Mouse (Mus musculus): ENCODE measurements around the gene Nlgn3. TPM values are rescaled to one million over a fixed set of nuclear protein-coding genes. Genes with fewer than 3 reads are reported as not detected.

Nlgn3 gene
- 7.8 and 15.6 TPM in 2 replicates for polyA plus RNA-seq (2016; fragmentation: Nextera tagmentation; extraction: Ambion mirVana)

- Histone ChIP-seq H3K27ac (replicated peaks) (peak within 1 kb of the TSS; percentile 82), H3K9me3 (replicated peaks) (no peaks in the 10 kb centered on the region), H3K4me3 (peak within 1 kb of the TSS; percentile 54), H3K36me3 (peaks cover 39% of the 10 kb centered on the region), H3K4me1 (peaks cover 55% of the 10 kb centered on the region), H3K27me3 (ENCODE audit: low read depth, poor library complexity, severe bottlenecking) (peaks cover 98% of the 10 kb centered on the region)
- WGBS, result 18% methylated on average over 22 of the region's 24 CpGs
- DNase-seq (ENCODE audit: low spot score), result peak; percentile 39
Observed at GRCm38 (mm10) chrX:101299055-101299454, at the start of gene Nlgn3. TSS of gene Nlgn3 (plus strand) at chrX:101299168.

GRCm38 (mm10) chrX:101253952-101254729, 44.8 kb upstream of the Nlgn3 start, which contains the start of gene Foxo4:
TSS of gene Foxo4 (plus strand) at chrX:101254528.
- WGBS, result 24% methylated on average over 46 of the region's 47 CpGs
- Histone ChIP-seq H3K4me1 (peaks cover 11% of the 10 kb centered on the region), H3K27ac (replicated peaks) (peak within 1 kb of the TSS; percentile 82)

GRCm38 (mm10) chrX:101254740-101255139, 44.2 kb upstream of the Nlgn3 start:
- Histone ChIP-seq H3K4me1 (peaks cover 11% of the 10 kb centered on the region), H3K9me3 (replicated peaks) (no peaks in the 10 kb centered on the region), H3K27ac (replicated peaks) (peak overlapping the region; percentile 82), H3K36me3 (peaks cover 9% of the 10 kb centered on the region), H3K4me3 (peak overlapping the region; percentile 64), H3K27me3 (ENCODE audit: low read depth, poor library complexity, severe bottlenecking) (peaks cover 36% of the 10 kb centered on the region)
- WGBS, result 19% methylated on average over 26 of the region's 26 CpGs
- peak; percentile 32 for DNase-seq (ENCODE audit: low spot score)

More at GRCm38 (mm10) chrX:101253952-101254729, 44.8 kb upstream of the Nlgn3 start, which contains the start of gene Foxo4:
- H3K9me3 ChIP-seq (replicated peaks), result no peaks in the 10 kb centered on the region
- H3K36me3 ChIP-seq, result peaks cover 9% of the 10 kb centered on the region
- H3K4me3 ChIP-seq, result peak within 1 kb of the TSS; percentile 64
- peaks cover 32% of the 10 kb centered on the region for H3K27me3 ChIP-seq (ENCODE audit: low read depth, poor library complexity, severe bottlenecking)
- DNase-seq (ENCODE audit: low spot score), result peak; percentile 82

GRCm38 (mm10) chrX:101256603-101257002, 42.4 kb upstream of the Nlgn3 start:
- H3K27me3 ChIP-seq (ENCODE audit: low read depth, poor library complexity, severe bottlenecking), result peaks cover 45% of the 10 kb centered on the region
- peaks cover 9% of the 10 kb centered on the region for H3K36me3 ChIP-seq
- no peaks in the 10 kb centered on the region for H3K9me3 ChIP-seq (replicated peaks)
- DNase-seq (ENCODE audit: low spot score), result no peak
- peaks cover 25% of the 10 kb centered on the region for H3K4me1 ChIP-seq
- no peak overlapping the region for H3K4me3 ChIP-seq
- H3K27ac ChIP-seq (replicated peaks), result no peak overlapping the region
- 77% methylated on average over 13 of the region's 13 CpGs for WGBS

GRCm38 (mm10) chrX:101260441-101261325, 38.3 kb upstream of the Nlgn3 start:
- Histone ChIP-seq H3K27ac (replicated peaks) (peak overlapping the region; percentile 77), H3K4me1 (peaks cover 16% of the 10 kb centered on the region), H3K27me3 (ENCODE audit: low read depth, poor library complexity, severe bottlenecking) (peaks cover 59% of the 10 kb centered on the region), H3K36me3 (peaks cover 9% of the 10 kb centered on the region), H3K4me3 (0 out of 2 replicates have a peak overlapping the region, but pooled peaks have one; percentile 11), H3K9me3 (replicated peaks) (no peaks in the 10 kb centered on the region)
- DNase-seq (ENCODE audit: low spot score), result peak; percentile 43
- 29% methylated on average over 13 of the region's 13 CpGs for WGBS

- no peak within 1 kb of the TSS for H3K27ac ChIP-seq (replicated peaks)
- WGBS, result 94% methylated on average over 1 of the region's 1 CpGs
- no peaks in the 10 kb centered on the region for H3K36me3 ChIP-seq
- no peak within 1 kb of the TSS for H3K4me3 ChIP-seq
- DNase-seq (ENCODE audit: low spot score), result no peak
- peaks cover 72% of the 10 kb centered on the region for H3K27me3 ChIP-seq (ENCODE audit: low read depth, poor library complexity, severe bottlenecking)
- H3K9me3 ChIP-seq (replicated peaks), result no peaks in the 10 kb centered on the region
- H3K4me1 ChIP-seq, result peaks cover 14% of the 10 kb centered on the region
Observed at GRCm38 (mm10) chrX:101263892-101264291, 35.1 kb upstream of the Nlgn3 start, which contains the start of gene Gm614. TSS of gene Gm614 (minus strand) at chrX:101263992.

GRCm38 (mm10) chrX:101266631-101267030, 32.3 kb upstream of the Nlgn3 start:
- Histone ChIP-seq H3K27ac (replicated peaks) (no peak overlapping the region), H3K9me3 (replicated peaks) (no peaks in the 10 kb centered on the region), H3K27me3 (ENCODE audit: low read depth, poor library complexity, severe bottlenecking) (peaks cover 72% of the 10 kb centered on the region), H3K36me3 (no peaks in the 10 kb centered on the region), H3K4me1 (no peaks in the 10 kb centered on the region), H3K4me3 (no peak overlapping the region)
- WGBS, result 91% methylated on average over 6 of the region's 6 CpGs
- no peak for DNase-seq (ENCODE audit: low spot score)

GRCm38 (mm10) chrX:101268025-101268754, 30.8 kb upstream of the Nlgn3 start, which contains the start of gene Il2rg:
TSS of gene Il2rg (minus strand) at chrX:101268255.
- Histone ChIP-seq H3K27me3 (ENCODE audit: low read depth, poor library complexity, severe bottlenecking) (peaks cover 80% of the 10 kb centered on the region), H3K4me1 (0 out of 2 replicates have a peak, but pooled peaks cover under 1% of the 10 kb centered on the region), H3K36me3 (no peaks in the 10 kb centered on the region), H3K4me3 (no peak within 1 kb of the TSS), H3K27ac (replicated peaks) (no peak within 1 kb of the TSS), H3K9me3 (replicated peaks) (no peaks in the 10 kb centered on the region)
- 87% methylated on average over 5 of the region's 5 CpGs for WGBS
- DNase-seq (ENCODE audit: low spot score), result no peak

GRCm38 (mm10) chrX:101268755-101269124, 30.2 kb upstream of the Nlgn3 start, which contains the start of gene Gm20489:
TSS of gene Gm20489 (minus strand) at chrX:101269023.
- no peak within 1 kb of the TSS for H3K4me3 ChIP-seq
- DNase-seq (ENCODE audit: low spot score), result no peak
- H3K27ac ChIP-seq (replicated peaks), result no peak within 1 kb of the TSS
- no peaks in the 10 kb centered on the region for H3K36me3 ChIP-seq
- 69% methylated on average over 3 of the region's 3 CpGs for WGBS
- H3K9me3 ChIP-seq (replicated peaks), result no peaks in the 10 kb centered on the region
- peaks cover 4% of the 10 kb centered on the region; the same call in 1 of the 2 replicates for H3K4me1 ChIP-seq
- H3K27me3 ChIP-seq (ENCODE audit: low read depth, poor library complexity, severe bottlenecking), result peaks cover 80% of the 10 kb centered on the region

- Histone ChIP-seq H3K4me1 (peaks cover 11% of the 10 kb centered on the region), H3K36me3 (peaks cover 27% of the 10 kb centered on the region), H3K9me3 (replicated peaks) (no peaks in the 10 kb centered on the region), H3K4me3 (peak overlapping the region; percentile 65), H3K27me3 (ENCODE audit: low read depth, poor library complexity, severe bottlenecking) (peaks cover 70% of the 10 kb centered on the region), H3K27ac (replicated peaks) (peak overlapping the region; percentile 91)
- no peak for DNase-seq (ENCODE audit: low spot score)
- 19% methylated on average over 6 of the region's 6 CpGs for WGBS
Observed at GRCm38 (mm10) chrX:101273410-101273809, 25.6 kb upstream of the Nlgn3 start.

GRCm38 (mm10) chrX:101273875-101274738, 24.9 kb upstream of the Nlgn3 start, which contains the start of gene Med12:
TSS of gene Med12 (plus strand) at chrX:101274030.
- Histone ChIP-seq H3K36me3 (peaks cover 34% of the 10 kb centered on the region), H3K9me3 (replicated peaks) (no peaks in the 10 kb centered on the region), H3K4me3 (peak within 1 kb of the TSS; percentile 65), H3K27ac (replicated peaks) (peak within 1 kb of the TSS; percentile 91), H3K4me1 (peaks cover 11% of the 10 kb centered on the region), H3K27me3 (ENCODE audit: low read depth, poor library complexity, severe bottlenecking) (peaks cover 64% of the 10 kb centered on the region)
- 16% methylated on average over 51 of the region's 54 CpGs for WGBS
- DNase-seq (ENCODE audit: low spot score), result peak; percentile 88

Data from midbrain, embryonic 10.5 days (tissue).